Mouse (Mus musculus) ES-E14 (cell line): ENCODE measurements at regions not wholly inside any gene's neighbourhood (a gene's known extent, or its start where the extent isn't known, plus 50 kb on each side); places are given as distances from the start of the nearest gene placed in this dataset.

Experiments used
- HCFC1 ChIP-seq: IDR thresholded peaks from 2 replicates; pipeline ENCODE4 v1.6.1; 2012; ENCODE audit warnings: low read length, inconsistent platforms, borderline replicate concordance; ENCODE audit not compliant: insufficient read depth
- MAFK ChIP-seq: IDR thresholded peaks from 2 replicates; pipeline ENCODE4 v1.6.1; 2014; ENCODE audit warnings: mild to moderate bottlenecking, low read depth, low read length, inconsistent platforms; ENCODE audit not compliant: insufficient read depth

DNA sequence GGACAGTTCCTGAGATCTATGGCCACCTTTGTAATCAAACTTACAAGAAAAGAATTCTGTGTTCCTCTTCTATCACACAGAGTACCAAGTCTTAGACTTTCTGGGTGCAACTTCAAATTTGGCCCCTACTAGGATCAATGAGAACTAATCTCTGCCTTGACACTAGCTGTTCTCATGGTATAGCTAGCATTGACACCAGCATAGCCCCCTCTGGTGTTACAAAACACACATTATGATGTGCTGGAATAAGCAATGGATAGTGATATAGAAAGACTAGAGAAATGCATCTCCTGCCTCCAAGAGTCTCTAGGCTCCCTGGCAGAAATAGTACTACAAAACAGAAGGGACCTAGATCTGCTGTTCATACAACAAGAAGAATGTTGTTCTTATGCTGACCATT lies 566.6 kb upstream of the Vrk2 start:
- no peak for TF ChIP-seq MAFK
- TF ChIP-seq HCFC1, result no peak
